Mouse (Mus musculus): ENCODE results near the gene Trap1.
"Not testable (repeated sequence)": the region's sequence is repeated elsewhere in the genome, so short reads cannot be mapped to it uniquely, and the experiment has no call there.

Trap1 gene

GRCm38 (mm10) chr16:4077384-4078061 lies at the start of gene Trap1:
Gene Trap1 (minus strand): TSS chr16:4077827.
- peak; percentile 95 for DNase-seq (ENCODE audit: extremely low spot score, low spot score)

- no peak for DNase-seq (ENCODE audit: extremely low spot score, low spot score)
Measured at GRCm38 (mm10) chr16:4117072-4117471, 39.4 kb upstream of the Trap1 start.

- no peak for DNase-seq (ENCODE audit: extremely low spot score, low spot score)
Measured at GRCm38 (mm10) chr16:4100374-4100773, 22.7 kb upstream of the Trap1 start.

DNA sequence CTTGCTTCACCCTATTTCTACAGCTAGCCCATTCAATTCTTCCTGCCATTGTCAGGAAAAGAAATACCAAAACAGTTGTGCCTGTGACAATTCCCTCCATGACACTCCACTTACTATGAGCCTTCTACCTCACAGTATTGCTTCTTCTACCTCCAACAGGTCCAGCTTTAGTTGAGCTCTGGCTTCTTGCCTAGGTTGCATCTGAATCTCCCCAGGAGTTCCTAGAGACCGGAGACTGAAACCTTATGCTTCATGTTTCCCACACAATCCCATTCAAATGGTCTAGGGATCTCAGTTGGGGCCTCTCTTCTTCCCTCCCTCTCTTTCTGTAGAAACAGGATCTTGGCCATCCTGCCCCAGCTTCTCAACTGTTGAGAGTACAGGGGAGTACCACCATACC lies 19.9 kb upstream of the Trap1 start:
- DNase-seq (ENCODE audit: extremely low spot score, low spot score): no peak

GRCm38 (mm10) chr16:4096898-4097297 lies 19.3 kb upstream of the Trap1 start:
- no peak for DNase-seq (ENCODE audit: extremely low spot score, low spot score)

GRCm38 (mm10) chr16:4096141-4096540 lies 18.5 kb upstream of the Trap1 start:
- DNase-seq (ENCODE audit: extremely low spot score, low spot score): no peak

- no peak for DNase-seq (ENCODE audit: extremely low spot score, low spot score)
Measured at GRCm38 (mm10) chr16:4087214-4087913, 9.7 kb upstream of the Trap1 start.

DNA sequence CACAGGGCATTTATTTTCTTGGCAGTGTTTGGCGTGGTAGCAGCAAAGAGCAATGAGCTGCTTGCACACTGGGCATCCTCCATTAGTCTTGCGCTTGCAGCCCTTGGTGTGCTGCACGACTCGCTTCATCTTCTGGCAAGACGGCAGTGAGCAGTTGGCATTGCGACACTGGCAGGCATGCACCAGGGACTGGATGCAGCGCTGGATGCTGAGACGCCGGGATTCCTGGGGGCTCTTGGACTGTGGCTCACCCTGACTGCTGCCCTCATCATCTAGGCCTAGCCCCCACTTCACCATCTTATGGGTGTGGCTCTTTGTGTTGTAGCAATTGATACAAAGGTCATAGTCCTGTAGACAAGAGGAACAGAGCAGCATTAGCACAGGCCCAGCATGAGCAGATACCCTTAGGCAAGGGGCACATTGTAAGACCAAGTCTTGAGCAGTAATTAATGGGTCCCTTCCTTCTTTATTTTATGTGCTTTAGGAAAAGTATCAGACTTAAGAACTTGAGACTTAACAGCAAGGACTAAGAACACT lies 8.3 kb upstream of the Trap1 start:
- no peak for DNase-seq (ENCODE audit: extremely low spot score, low spot score)

- no peak for DNase-seq (ENCODE audit: extremely low spot score, low spot score)
Measured at GRCm38 (mm10) chr16:4085051-4085450, 7.4 kb upstream of the Trap1 start.

- DNase-seq (ENCODE audit: extremely low spot score, low spot score): not testable (repeated sequence)
Measured at GRCm38 (mm10) chr16:4080419-4080818, 2.8 kb upstream of the Trap1 start.

DNA sequence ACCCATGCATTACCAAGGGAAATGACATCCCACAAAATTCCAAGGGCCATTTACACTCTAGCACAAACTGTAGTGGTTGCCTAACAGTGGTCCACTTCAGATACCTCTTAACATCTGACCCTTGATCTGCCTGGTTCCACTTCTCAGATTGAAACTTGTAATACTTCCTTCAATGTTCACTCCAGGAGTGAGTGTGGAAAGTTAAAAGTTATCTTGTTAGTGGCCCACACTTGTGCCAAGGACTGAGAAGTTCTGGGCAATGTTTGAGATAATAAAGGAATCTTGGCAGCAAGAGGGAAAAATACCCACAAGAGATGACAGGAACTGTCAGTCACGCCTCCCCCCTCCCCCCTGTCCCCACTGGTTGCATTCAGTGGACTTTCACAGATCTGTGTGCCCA lies 2.0 kb upstream of the Trap1 start:
- no peak for DNase-seq (ENCODE audit: extremely low spot score, low spot score)

DNA sequence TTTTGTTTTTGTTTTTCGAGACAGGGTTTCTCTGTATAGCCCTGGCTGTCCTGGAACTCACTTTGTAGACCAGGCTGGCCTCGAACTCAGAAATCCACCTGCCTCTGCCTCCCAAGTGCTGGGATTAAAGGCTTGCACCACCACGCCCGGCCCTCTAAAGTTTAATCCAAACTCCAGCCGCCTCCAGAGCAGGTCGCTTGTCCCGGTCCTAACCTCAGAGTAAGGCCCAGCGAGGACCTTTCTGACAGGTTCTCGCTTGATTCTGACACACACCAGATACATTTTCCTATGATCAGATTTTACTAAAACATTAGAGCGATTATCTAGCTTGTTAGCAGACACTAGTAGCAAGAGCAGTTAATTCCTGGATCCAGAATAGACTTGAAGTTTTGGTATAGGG lies 675 bp upstream of the Trap1 start:
- DNase-seq (ENCODE audit: extremely low spot score, low spot score): not testable (repeated sequence)

GRCm38 (mm10) chr16:4074836-4075235 lies 2.8 kb downstream of the Trap1 start:
- no peak for DNase-seq (ENCODE audit: extremely low spot score, low spot score)

GRCm38 (mm10) chr16:4074297-4074696 lies 3.3 kb downstream of the Trap1 start:
- DNase-seq (ENCODE audit: extremely low spot score, low spot score): no peak

- DNase-seq (ENCODE audit: extremely low spot score, low spot score): no peak
Measured at GRCm38 (mm10) chr16:4068588-4068987, 9.0 kb downstream of the Trap1 start.

- DNase-seq (ENCODE audit: extremely low spot score, low spot score): no peak
Measured at GRCm38 (mm10) chr16:4064945-4065344, 12.7 kb downstream of the Trap1 start.

- no peak for DNase-seq (ENCODE audit: extremely low spot score, low spot score)
Measured at GRCm38 (mm10) chr16:4053811-4054210, 23.8 kb downstream of the Trap1 start.

DNA sequence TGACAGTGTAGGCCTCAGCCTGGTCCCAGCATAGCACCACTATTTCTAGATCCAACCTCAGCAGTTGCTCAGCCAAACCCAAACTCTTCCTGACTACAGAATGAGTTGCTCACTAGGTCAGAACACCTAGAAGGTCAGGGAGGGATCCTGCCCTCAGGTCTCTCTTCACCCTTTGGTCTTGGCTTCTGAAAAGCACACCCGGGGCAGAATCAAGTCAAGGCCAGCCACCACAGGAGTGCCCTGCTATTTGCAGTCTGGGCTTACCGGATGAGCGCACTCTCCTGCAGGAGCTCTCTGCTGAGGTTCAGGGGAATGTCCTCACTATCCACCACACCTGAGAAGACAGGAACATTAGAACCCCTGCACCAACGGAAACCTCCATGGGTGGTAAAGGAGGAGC lies 25.0 kb downstream of the Trap1 start:
- no peak for DNase-seq (ENCODE audit: extremely low spot score, low spot score)

DNA sequence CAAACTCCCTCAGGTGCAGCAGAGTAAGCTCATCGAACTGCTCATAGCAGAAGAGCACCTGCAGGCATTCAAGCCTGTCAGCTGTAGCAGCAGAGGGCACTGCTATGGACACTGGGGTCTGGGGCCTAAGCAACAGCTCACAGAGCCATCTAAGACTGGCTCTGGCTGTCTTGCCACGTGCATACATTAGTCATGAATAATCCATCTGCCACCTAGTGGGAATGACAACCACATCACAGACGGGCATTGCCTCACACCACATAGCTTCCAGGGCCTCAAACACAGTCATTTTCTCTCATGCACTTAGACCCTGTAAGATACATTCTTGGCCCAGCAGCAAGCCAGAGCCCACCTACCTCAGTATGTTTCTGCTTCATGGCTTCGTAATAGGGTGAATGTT lies 32.1 kb downstream of the Trap1 start:
- no peak for DNase-seq (ENCODE audit: extremely low spot score, low spot score)

- no peak for DNase-seq (ENCODE audit: extremely low spot score, low spot score)
Measured at GRCm38 (mm10) chr16:4044093-4044492, 33.5 kb downstream of the Trap1 start.

GRCm38 (mm10) chr16:4041646-4042045 lies 36.0 kb downstream of the Trap1 start:
- DNase-seq (ENCODE audit: extremely low spot score, low spot score): no peak

- DNase-seq (ENCODE audit: extremely low spot score, low spot score): no peak
Measured at GRCm38 (mm10) chr16:4040206-4040605, 37.4 kb downstream of the Trap1 start.

GRCm38 (mm10) chr16:4037690-4038089 lies 39.9 kb downstream of the Trap1 start:
- DNase-seq (ENCODE audit: extremely low spot score, low spot score): no peak
